Mouse (Mus musculus): ENCODE measurements at regions not wholly inside any gene's neighbourhood (a gene's known extent, or its start where the extent isn't known, plus 50 kb on each side); places are given as distances from the start of the nearest gene placed in this dataset.

GRCm38 (mm10) chr13:35482340-35482739 is 177.3 kb upstream of the Cdyl start:
- no peak for DNase-seq

- DNase-seq: no peak
Measured at GRCm38 (mm10) chr13:35486125-35486524, 173.5 kb upstream of the Cdyl start.

- no peak for DNase-seq
Measured at GRCm38 (mm10) chr13:35499776-35500175, 159.9 kb upstream of the Cdyl start.

- no peak for DNase-seq
Measured at GRCm38 (mm10) chr13:35500891-35501290, 158.7 kb upstream of the Cdyl start.

GRCm38 (mm10) chr13:35501351-35502146 is 158.1 kb upstream of the Cdyl start:
- DNase-seq: peak; percentile 62 to 66

GRCm38 (mm10) chr13:35502147-35502522 is 157.5 kb upstream of the Cdyl start:
- DNase-seq: peak; percentile 50 to 56

GRCm38 (mm10) chr13:35503362-35503821 is 156.2 kb upstream of the Cdyl start:
- peak; percentile 69 to 74 for DNase-seq

- DNase-seq: no peak
Measured at GRCm38 (mm10) chr13:35507195-35507594, 152.4 kb upstream of the Cdyl start.

GRCm38 (mm10) chr13:35512029-35512507 is 147.6 kb upstream of the Cdyl start:
- DNase-seq: peak; percentile 7 to 23

GRCm38 (mm10) chr13:35513120-35513519 is 146.5 kb upstream of the Cdyl start:
- no peak for DNase-seq

GRCm38 (mm10) chr13:35515291-35515690 is 144.3 kb upstream of the Cdyl start:
- no peak for DNase-seq

- DNase-seq: no peak
Measured at GRCm38 (mm10) chr13:35517692-35518091, 141.9 kb upstream of the Cdyl start.

GRCm38 (mm10) chr13:35522272-35522671 is 137.4 kb upstream of the Cdyl start:
- no peak for DNase-seq

GRCm38 (mm10) chr13:35529577-35529976 is 130.1 kb upstream of the Cdyl start:
- DNase-seq: no peak

- no peak for DNase-seq
Measured at GRCm38 (mm10) chr13:35537106-35537505, 122.5 kb upstream of the Cdyl start.

- peak in 1 of 2 experiments; percentile 47 for DNase-seq
Measured at GRCm38 (mm10) chr13:35537936-35538335, 121.7 kb upstream of the Cdyl start.

GRCm38 (mm10) chr13:35540433-35540832 is 119.2 kb upstream of the Cdyl start:
- DNase-seq: no peak

- no peak for DNase-seq
Measured at GRCm38 (mm10) chr13:35541053-35541452, 118.6 kb upstream of the Cdyl start.

GRCm38 (mm10) chr13:35564006-35564405 is 95.6 kb upstream of the Cdyl start:
- no peak for DNase-seq

GRCm38 (mm10) chr13:35581616-35582015 is 78.0 kb upstream of the Cdyl start:
- no peak for DNase-seq

- DNase-seq: no peak
Measured at GRCm38 (mm10) chr13:35598003-35598402, 61.6 kb upstream of the Cdyl start.

GRCm38 (mm10) chr13:35601560-35602135 is 58.0 kb upstream of the Cdyl start:
- no peak for DNase-seq

GRCm38 (mm10) chr13:35603080-35603479 is 56.6 kb upstream of the Cdyl start:
- DNase-seq: no peak

- DNase-seq: no peak
Measured at GRCm38 (mm10) chr13:35604061-35604460, 55.6 kb upstream of the Cdyl start.
